Mouse (Mus musculus) midbrain, embryonic 14.5 days (tissue): ENCODE measurements around the gene Tmtc1. TPM values are rescaled to one million over a fixed set of nuclear protein-coding genes. Genes with fewer than 3 reads are reported as not detected.
A peak's percentile ranks its signal among the peaks of the same experiment; 100 is the strongest.

Source experiments
- ATAC-seq: fragments of 200-750 bp; cut with Nextera tagmentation; 2 replicates; pipeline ENCODE4 v1.8.0; 2017; ENCODE audit warnings: moderate number of reproducible peaks, moderate library complexity; ENCODE audit not compliant: low FRiP score, low TSS enrichment
- DNase-seq: peaks from one replicate; pipeline ENCODE4 v3.0.0-alpha.2; 2015
- H3K27ac ChIP-seq: fragments of 300-500 bp; sonication (generic); replicated peaks from 2 replicates; pipeline ENCODE4 v1.5.1; 2014; ENCODE audit warnings: mild to moderate bottlenecking, low read depth, low read length, moderate library complexity
- H3K27me3 ChIP-seq: fragments of 300-500 bp; sonication (generic); 2 replicates; pipeline ENCODE4 v1.6.1; 2014; ENCODE audit warnings: low read length, control low read depth, mixed read lengths; ENCODE audit not compliant: control insufficient read depth, insufficient read depth
- H3K36me3 ChIP-seq: fragments of 300-500 bp; sonication (generic); 2 replicates; pipeline ENCODE4 v1.6.1; 2014; ENCODE audit warnings: low read length, control low read depth; ENCODE audit not compliant: control insufficient read depth, insufficient read depth
- H3K4me1 ChIP-seq: fragments of 300-500 bp; sonication (generic); 2 replicates; pipeline ENCODE4 v1.6.1; 2014; ENCODE audit warnings: mild to moderate bottlenecking, antibody characterized with exemption, low read length, control low read depth; ENCODE audit not compliant: control insufficient read depth, insufficient read depth
- H3K4me2 ChIP-seq: fragments of 300-500 bp; sonication (generic); 2 replicates; pipeline ENCODE4 v1.6.1; 2014; ENCODE audit warnings: mild to moderate bottlenecking, low read length, moderate library complexity
- H3K4me3 ChIP-seq: fragments of 300-500 bp; sonication (generic); replicated peaks from 2 replicates; pipeline ENCODE4 v1.5.1; 2014; ENCODE audit warnings: low read depth, low read length
- H3K9ac ChIP-seq: fragments of 300-500 bp; sonication (generic); replicated peaks from 2 replicates; pipeline ENCODE4 v1.6.1; 2014; ENCODE audit warnings: mild to moderate bottlenecking, low read length, moderate library complexity
- H3K9me3 ChIP-seq: fragments of 300-500 bp; sonication (generic); 2 replicates; pipeline ENCODE4 v1.6.1; 2016; ENCODE audit warnings: low read length, control low read depth, mixed read lengths; ENCODE audit not compliant: control insufficient read depth
- WGBS: fragments of 180-500 bp; shearing (Covaris S2); extraction: QIAGEN DNeasy Blood & Tissue Kit; methylation state at CpG from one replicate; pipeline ENCODE4 v1.1.7; 2014; 5-methylcytosine and 5-hydroxymethylcytosine counted together
- polyA plus RNA-seq: library from polyadenylated mRNA; unstranded; fragments of >200 nt; fragmentation: Nextera tagmentation; extraction: Ambion mirVana; gene quantifications from 2 replicates; pipeline ENCODE4 v1.2.1, GENCODE M21; 2014

Gene Tmtc1
- polyA plus RNA-seq, 1 experiment from 2014 or later: 3.1 TPM

DNA sequence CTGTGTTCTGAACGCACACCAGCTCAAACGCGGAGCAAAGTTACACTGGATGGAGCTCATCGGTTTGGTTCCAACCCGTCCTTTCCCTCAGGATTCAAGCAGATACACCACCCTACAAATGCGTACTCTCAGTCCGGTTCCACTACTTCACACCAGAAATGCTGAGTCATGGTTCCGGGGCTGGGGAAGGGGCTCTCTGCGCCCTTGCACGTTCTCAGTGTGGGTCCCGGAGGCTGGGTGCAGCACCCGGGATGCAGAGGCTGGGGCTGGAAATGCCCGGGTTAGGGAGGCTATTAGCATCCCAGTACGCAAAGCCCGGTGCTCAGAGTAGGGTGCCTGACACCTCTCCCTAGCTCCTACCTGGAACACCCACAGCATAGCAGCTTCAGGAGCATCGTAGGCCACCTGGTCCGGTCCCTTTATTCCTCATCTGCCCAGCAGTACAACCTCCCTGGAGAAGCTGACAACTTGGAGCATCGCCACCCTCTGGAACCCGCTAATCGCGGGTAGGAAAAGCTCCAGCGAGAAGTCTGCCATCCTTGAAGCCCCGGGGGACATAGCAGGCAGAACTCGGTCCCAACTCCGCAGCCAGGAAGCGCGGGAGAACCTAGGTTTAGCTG lies 1.4 kb downstream of the Tmtc1 start:
- Histone ChIP-seq H3K9me3 (no peaks in the 10 kb centered on the region), H3K4me3 (peak overlapping the region; percentile 65), H3K36me3 (no peaks in the 10 kb centered on the region), H3K9ac (peak overlapping the region; percentile 81), H3K27me3 (peaks cover 14% of the 10 kb centered on the region), H3K4me1 (peaks cover 18% of the 10 kb centered on the region), H3K4me2 (peak overlapping the region; percentile 68), H3K27ac (no peak overlapping the region)
- DNase-seq: peak; percentile 68
- WGBS: under 1% methylated on average over 27 of the region's 27 CpGs
- ATAC-seq: no peak

DNA sequence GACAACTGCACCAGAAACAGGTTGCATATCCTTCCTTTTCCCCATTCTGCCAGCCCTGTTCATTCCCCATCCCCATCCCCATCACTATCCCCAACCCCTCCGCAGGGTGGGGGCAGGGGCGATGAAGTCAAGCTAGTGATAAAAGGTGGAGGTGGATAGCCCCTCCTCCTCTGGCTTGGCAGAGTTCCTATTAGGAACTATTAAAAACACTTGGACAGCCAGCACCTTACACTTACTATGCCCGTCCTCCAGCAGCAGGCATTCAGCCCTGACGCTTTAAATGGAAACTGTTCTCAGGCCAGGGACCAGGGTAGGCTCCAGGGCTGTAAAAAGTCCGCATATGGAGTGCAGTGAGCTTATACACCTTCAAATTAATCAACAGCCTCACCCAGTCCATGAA lies 2.3 kb downstream of the Tmtc1 start:
- H3K27ac ChIP-seq: no peak overlapping the region
- H3K9me3 ChIP-seq: no peaks in the 10 kb centered on the region
- ATAC-seq (no peak), DNase-seq (no peak)
- H3K4me2 ChIP-seq: peak overlapping the region; percentile 68
- peaks cover 14% of the 10 kb centered on the region for H3K27me3 ChIP-seq
- peaks cover 18% of the 10 kb centered on the region for H3K4me1 ChIP-seq
- no peak overlapping the region for H3K9ac ChIP-seq
- peak overlapping the region; percentile 65 for H3K4me3 ChIP-seq
- 9% methylated on average over 5 of the region's 5 CpGs for WGBS
- H3K36me3 ChIP-seq: no peaks in the 10 kb centered on the region

DNA sequence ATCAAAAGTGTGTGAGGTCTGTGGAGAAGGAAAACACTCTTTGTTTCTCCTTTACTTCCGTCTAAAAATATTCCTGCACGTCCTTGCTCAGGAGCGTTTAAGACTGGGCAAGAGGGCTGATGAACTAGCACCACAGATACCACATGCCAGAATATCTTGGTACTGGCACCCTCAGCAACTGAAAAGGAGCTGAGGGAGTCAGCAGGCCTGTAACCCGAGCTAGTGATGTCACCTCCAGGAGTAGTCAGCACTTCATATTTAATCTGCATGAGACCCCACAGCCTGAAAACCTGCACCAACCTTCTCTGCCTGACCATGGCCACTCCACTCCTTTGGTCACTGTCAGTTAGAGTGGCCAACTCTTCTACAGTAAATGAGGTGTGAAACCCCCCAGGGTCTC lies 5.1 kb downstream of the Tmtc1 start:
- Histone ChIP-seq H3K9me3 (no peaks in the 10 kb centered on the region), H3K4me3 (no peak overlapping the region), H3K4me2 (no peak overlapping the region), H3K4me1 (peaks cover 18% of the 10 kb centered on the region), H3K36me3 (no peaks in the 10 kb centered on the region), H3K27ac (no peak overlapping the region), H3K9ac (no peak overlapping the region), H3K27me3 (peaks cover 14% of the 10 kb centered on the region)
- 76% methylated on average over 4 of the region's 4 CpGs for WGBS
- DNase-seq: no peak
- no peak for ATAC-seq

DNA sequence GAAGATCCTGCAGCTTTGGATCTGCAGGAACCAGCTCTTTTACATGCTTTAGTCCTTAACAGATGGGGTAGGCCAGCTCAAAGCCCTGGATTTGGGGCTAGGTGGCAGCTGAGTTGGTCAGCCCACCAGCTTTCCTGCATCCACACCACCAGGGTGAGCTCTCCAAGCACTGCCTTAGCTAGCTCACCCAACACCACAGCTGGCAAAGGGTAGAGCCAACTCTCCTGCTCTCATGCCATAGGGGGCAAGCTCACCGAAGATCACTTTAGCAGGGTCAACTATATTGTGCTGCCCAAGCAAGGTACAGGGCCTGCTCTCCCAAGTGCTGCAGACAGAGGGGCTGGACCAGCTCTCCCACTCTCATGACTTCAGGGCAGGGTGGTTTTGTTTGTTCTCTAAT lies 6.6 kb downstream of the Tmtc1 start:
- 87% methylated on average over 1 of the region's 1 CpGs for WGBS
- no peaks in the 10 kb centered on the region for H3K36me3 ChIP-seq
- H3K9ac ChIP-seq: no peak overlapping the region
- peaks cover 9% of the 10 kb centered on the region for H3K27me3 ChIP-seq
- no peaks in the 10 kb centered on the region for H3K9me3 ChIP-seq
- H3K27ac ChIP-seq: no peak overlapping the region
- H3K4me2 ChIP-seq: no peak overlapping the region
- DNase-seq (no peak), ATAC-seq (no peak)
- H3K4me1 ChIP-seq: peaks cover 7% of the 10 kb centered on the region; the same call in 1 of the 2 replicates
- no peak overlapping the region for H3K4me3 ChIP-seq

DNA sequence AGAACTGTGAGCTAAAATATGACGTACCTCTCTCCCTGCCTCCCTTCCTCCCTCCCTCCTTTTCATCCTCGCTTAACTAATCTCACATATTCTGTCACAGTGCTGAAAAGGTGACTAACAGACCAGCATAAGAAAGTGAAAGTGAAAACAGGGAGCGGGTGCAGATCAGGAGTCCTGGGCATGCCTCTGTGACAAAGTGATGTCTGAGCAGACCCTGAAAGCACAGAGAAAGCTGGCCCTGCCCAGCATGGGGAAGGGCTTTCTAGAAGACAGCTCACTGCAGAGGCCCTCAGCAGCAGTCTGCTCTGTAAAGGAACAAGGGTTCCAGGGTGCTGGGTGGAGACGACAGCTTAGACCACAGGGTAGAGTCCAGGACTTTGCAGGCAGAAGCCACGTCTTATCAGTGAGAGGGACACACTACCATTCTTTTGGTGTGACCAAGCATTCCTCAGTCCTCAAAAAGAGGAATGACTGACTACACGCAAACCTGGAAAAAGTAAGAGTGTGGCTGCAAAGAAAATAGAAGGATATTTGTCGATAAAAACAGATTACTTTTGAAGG lies 7.7 kb downstream of the Tmtc1 start:
- no peak overlapping the region for H3K9ac ChIP-seq
- H3K27me3 ChIP-seq: 0 out of 2 replicates have a peak, but pooled peaks cover 4% of the 10 kb centered on the region
- 82% methylated on average over 7 of the region's 7 CpGs for WGBS
- H3K36me3 ChIP-seq: no peaks in the 10 kb centered on the region
- DNase-seq: no peak
- H3K4me1 ChIP-seq: no peaks in the 10 kb centered on the region
- ATAC-seq: no peak
- H3K4me3 ChIP-seq: no peak overlapping the region
- H3K27ac ChIP-seq: no peak overlapping the region
- H3K4me2 ChIP-seq: no peak overlapping the region
- no peaks in the 10 kb centered on the region for H3K9me3 ChIP-seq

DNA sequence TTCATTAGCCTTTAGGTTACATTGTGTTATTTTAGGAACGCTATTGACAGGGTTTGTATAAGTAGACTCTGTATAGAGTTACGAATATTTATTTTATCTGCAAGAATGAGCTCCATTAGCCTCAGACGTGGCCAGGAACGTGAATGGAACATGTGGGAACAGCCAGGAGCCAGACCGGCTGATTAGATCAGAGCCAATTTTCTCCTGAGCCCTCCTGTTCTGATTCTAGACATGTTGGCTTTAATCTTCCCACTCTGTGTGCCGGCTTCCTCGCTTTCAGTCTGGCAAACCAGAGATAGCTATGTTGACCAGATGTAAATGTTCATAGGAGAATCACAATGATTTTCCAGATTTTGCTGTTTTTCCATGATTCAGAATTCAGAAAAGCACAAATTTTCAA lies 22.6 kb downstream of the Tmtc1 start:
- no peaks in the 10 kb centered on the region for H3K9me3 ChIP-seq
- H3K36me3 ChIP-seq: no peaks in the 10 kb centered on the region
- no peaks in the 10 kb centered on the region for H3K27me3 ChIP-seq
- H3K27ac ChIP-seq: no peak overlapping the region
- no peaks in the 10 kb centered on the region for H3K4me1 ChIP-seq
- DNase-seq (peak; percentile 17), ATAC-seq (no peak)
- WGBS: 64% methylated on average over 7 of the region's 7 CpGs
- H3K4me2 ChIP-seq: no peak overlapping the region
- H3K9ac ChIP-seq: no peak overlapping the region
- H3K4me3 ChIP-seq: no peak overlapping the region

DNA sequence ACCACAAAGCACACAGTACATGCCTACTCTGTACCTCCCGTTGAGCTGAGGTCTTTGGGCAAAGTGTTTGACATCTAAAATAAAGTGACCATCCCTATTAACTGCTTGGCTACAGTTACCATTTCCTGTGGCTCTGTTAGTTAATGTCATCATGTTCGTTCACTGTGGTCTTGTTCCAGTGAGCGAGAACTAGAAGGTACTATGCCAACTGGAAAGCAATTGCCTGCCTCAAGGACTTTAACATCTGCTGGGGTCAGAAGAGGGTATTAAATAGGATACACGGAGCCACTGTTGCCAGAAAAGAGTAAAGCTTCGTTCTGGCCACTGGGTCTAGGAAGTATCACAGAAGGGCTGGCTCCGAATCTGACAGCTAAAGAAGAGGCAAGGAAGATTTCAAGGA lies 23.8 kb downstream of the Tmtc1 start:
- WGBS: 86% methylated on average over 6 of the region's 6 CpGs
- no peaks in the 10 kb centered on the region for H3K9me3 ChIP-seq
- no peak for ATAC-seq

DNA sequence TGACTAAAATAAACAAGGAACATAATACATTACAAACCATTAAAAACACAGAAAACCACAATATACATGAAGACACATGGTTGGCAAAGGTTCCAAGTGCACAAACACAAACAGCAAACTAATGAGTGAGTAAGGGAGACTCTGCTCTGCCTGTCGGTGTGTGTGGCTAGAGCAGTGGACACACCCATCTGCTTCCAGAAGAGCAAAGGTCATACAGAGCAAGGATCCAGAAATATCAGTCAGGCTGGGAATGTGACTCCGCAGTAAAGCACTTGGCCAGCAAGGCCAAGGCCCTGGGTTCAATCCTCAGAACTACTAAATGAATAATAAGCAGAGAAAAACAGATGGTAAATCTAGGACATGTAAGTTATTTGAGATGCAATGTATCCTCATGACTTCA lies 27.6 kb downstream of the Tmtc1 start:
- Histone ChIP-seq H3K4me3 (no peak overlapping the region), H3K9ac (no peak overlapping the region), H3K27me3 (no peaks in the 10 kb centered on the region), H3K4me2 (no peak overlapping the region), H3K9me3 (no peaks in the 10 kb centered on the region), H3K27ac (no peak overlapping the region), H3K4me1 (no peaks in the 10 kb centered on the region), H3K36me3 (no peaks in the 10 kb centered on the region)
- WGBS: 76% methylated on average over 2 of the region's 2 CpGs
- no peak for DNase-seq
- ATAC-seq: no peak

More for the DNA sequence above, 23.8 kb downstream of the Tmtc1 start:
- Histone ChIP-seq H3K4me3 (no peak overlapping the region), H3K27ac (no peak overlapping the region), H3K27me3 (no peaks in the 10 kb centered on the region), H3K4me2 (no peak overlapping the region), H3K36me3 (no peaks in the 10 kb centered on the region), H3K9ac (no peak overlapping the region), H3K4me1 (no peaks in the 10 kb centered on the region)
- DNase-seq: no peak

DNA sequence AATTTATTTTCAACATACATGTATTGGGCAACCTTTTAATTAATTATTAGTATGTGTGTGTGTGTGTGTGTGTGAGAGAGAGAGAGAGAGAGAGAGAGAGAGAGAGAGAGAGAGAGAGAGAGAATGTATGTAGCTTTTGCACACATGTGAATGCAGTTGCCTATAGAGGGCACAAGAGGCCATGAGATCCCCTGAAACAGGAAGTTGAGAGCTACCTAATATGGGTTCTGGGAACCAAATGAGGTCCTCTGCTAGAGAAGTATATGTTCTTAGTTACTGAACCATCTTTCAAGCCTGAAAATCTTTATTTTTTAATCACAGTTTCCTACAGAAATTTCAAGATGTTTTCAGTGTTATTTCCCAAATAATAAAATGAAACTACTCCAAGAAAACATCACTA lies 30.6 kb downstream of the Tmtc1 start:
- no peaks in the 10 kb centered on the region for H3K4me1 ChIP-seq
- no peaks in the 10 kb centered on the region for H3K36me3 ChIP-seq
- H3K4me3 ChIP-seq: no peak overlapping the region
- no peaks in the 10 kb centered on the region for H3K9me3 ChIP-seq
- DNase-seq: no peak
- H3K27ac ChIP-seq: no peak overlapping the region
- no peak for ATAC-seq
- H3K4me2 ChIP-seq: no peak overlapping the region
- no peaks in the 10 kb centered on the region for H3K27me3 ChIP-seq
- H3K9ac ChIP-seq: no peak overlapping the region
